Mouse (Mus musculus) duodenum, adult 2 months (tissue): ENCODE results near the gene Nans. TPM values are rescaled to one million over a fixed set of nuclear protein-coding genes. Genes with fewer than 3 reads are reported as not detected.

ENCODE experiments used
- polyA plus RNA-seq: library from polyadenylated mRNA; depleted of rRNA; stranded (reverse); fragments of >200 nt; gene quantifications from 2 replicates; pipeline ENCODE4 v1.2.3, GENCODE M21; 2012; ENCODE audit warnings: low replicate concordance; rRNA removed

The Nans gene
- 28.0 and 38.4 TPM in 2 replicates for polyA plus RNA-seq

DNA sequence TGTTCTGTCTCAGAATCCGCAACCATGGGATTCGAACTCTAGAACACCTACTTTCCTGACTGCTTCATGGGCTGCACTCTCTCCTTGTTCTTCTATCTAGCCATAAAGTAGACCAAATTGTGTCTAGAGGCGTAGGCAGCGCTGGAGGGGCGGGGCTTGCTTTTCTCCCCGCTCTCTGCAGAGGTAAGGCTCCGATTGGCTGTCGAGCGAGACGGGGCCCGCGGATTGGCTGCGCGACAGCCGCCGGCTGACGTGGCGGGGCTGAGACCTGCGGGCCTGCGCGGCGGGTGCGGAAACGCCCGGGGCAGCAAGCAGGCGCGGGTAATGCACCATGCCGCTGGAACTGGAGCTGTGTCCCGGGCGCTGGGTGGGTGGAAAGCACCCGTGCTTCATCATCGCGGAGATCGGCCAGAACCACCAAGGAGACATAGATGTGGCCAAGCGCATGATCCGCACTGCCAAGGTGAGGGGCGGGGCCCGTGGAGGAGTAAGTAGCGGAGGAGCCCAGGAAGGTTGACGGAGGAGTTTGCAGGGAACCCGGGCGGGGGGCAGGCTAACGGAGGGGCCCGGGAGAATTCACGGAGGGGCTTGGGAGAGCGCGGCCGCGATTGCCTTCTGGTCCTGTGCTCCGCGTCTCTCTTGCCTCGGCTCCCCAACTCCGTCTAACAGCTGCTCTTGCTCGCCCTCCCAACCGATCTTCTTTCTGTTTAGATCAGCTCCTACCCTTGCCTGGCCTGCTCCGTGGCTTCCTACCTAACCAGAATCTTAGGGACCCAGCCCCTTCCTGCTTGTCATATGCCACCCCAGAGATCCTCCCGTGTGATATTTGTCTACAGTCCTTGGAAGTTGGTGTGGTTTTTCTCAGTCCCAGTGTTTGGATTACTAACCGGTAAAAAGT lies at the start of gene Nans:
TSS of gene Nans (plus strand) at position 221 of the 898 bp plus-strand sequence.

DNA sequence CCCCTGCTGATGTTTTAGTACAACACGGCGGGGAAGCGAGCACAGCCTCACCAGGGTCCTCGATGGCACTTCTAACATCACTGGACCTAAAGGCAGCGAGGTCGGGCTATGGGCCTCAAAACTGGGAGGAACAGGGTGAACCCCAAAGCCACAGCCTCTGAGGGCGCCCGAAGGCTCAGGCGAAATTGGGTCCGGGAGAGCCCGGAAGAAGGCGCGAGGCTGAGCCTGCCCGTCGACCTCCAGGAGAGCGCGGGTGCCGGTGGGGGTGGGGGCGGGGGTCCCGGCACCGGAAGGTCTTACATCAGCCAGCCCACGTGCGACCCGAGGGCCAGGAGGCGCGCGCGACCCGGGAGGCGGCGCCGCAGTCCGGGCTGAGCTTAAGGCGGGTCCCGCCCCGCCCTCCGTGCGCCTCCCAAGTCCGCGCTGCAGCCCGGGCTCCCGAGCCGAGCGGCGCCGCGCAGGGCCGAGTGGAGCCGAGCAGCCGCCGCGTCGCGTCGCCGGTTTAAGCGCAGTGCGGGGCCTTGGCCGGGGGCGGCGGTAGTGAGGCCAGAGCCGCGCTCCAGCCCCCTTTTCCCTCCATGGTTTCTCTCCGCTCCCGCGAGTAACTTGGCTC lies 38.4 kb upstream of the Nans start, which contains the start of gene Anp32b:
TSS of gene Anp32b (plus strand) at position 384 of the 613 bp plus-strand sequence.

DNA sequence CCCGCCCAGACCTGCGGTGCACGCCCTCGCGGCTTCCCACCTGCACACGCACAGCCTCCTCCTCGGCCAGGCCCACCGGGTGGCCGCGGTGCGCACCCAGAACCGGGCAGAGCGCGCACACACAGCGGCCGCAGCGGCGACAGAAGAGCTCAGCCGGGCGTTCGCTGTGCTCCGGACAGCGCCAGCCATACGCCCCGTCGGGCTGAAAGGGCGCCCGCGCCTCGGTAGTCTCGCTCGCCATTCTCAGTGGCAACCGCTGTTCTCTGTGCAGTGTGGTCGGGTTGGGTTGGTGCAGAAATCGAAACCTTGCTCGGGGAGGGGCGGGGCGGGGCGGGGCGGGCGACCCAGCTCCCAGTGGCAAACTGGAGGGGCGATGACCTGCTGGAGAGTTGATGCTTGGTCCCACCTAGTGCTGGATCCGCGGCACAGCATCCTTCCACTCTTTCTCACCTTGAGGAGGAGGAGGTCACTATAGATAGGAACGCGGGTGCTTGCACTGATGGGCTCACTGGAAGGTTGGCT lies 46.9 kb downstream of the Nans start, which contains the start of gene Trim14:
TSS of gene Trim14 (minus strand) at position 302 of the 522 bp plus-strand sequence.

Other genes with a start within 250 kb of the Nans start
- gene Foxe1, start 145.6 kb upstream of the Nans start, polyA plus RNA-seq = 0.08 TPM in 1 of 2 replicates, not detected in the other
- gene Trmo, start 99.8 kb upstream of the Nans start, polyA plus RNA-seq = 1.5 and 2.5 TPM in 2 replicates
- 0.09 TPM in 1 of 2 replicates, not detected in the other for gene Hemgn, start 75.7 kb upstream of the Nans start, polyA plus RNA-seq
- 23.0 and 30.4 TPM in 2 replicates for gene Anp32b, start 38.3 kb upstream of the Nans start, polyA plus RNA-seq
- 18.9 and 46.1 TPM in 2 replicates for gene Trim14, start 46.9 kb downstream of the Nans start, polyA plus RNA-seq
- 236 and 272 TPM in 2 replicates for gene Coro2a, start 113.0 kb downstream of the Nans start, polyA plus RNA-seq
- gene Tbc1d2, start 161.0 kb downstream of the Nans start, polyA plus RNA-seq = 4.2 and 6.2 TPM in 2 replicates